In the genomic region with DNA sequence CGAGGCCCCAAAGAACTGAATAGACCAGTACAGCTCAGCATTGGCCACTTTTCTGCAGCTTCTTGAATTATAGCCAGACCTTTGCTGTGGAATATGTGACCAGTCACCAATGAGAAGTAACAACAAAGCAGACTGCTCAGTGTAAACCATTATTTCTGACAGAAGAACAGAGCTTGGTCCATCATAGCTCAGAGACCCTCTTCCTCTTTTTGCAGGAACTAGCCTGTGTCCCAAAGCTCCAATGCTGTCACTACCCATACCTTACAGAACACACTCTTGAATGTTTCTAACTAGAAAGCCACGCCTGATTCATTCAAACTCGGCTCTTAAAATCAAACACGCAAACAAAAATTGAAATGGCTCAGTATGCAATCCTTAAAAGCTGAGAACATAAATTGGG, we compare ENCODE assay signal across 24 mouse cellular contexts.
"Had no signal": no experiment of that assay in that cellular context is flagged by ENCODE, and none has a peak within 500 bp of the region (broad histone marks: within the 10 kb centered on the region; RNA-seq: fewer than 3 reads in every experiment).

No protein-coding gene starts in this region.

- H3K27ac ChIP-seq: heart, embryonic 13.5 days; heart, embryonic 15.5 days; hindbrain, embryonic 10.5 days; hindbrain, embryonic 12.5 days; hindbrain, embryonic 14.5 days; intestine, embryonic 15.5 days; layer of hippocampus, adult 2 months; limb, embryonic 13.5 days; limb, embryonic 15.5 days; liver, embryonic 12.5 days had no signal

- H3K36me3 ChIP-seq: heart, embryonic 13.5 days; heart, embryonic 15.5 days; hindbrain, embryonic 10.5 days; hindbrain, embryonic 12.5 days; intestine, embryonic 15.5 days; limb, embryonic 13.5 days; limb, embryonic 15.5 days; liver, embryonic 12.5 days had no signal

- DNase-seq: gastrocnemius, postnatal 14 days; gastrocnemius, postnatal 36 days; heart, adult 18-20 months; heart, postnatal 14 days; heart, postnatal 36 days; kidney, adult 18-20 months; kidney, adult 8-10 months; kidney, postnatal 10 days; kidney, postnatal 25 days; kidney, postnatal 4 days; left cerebral cortex, postnatal 4 days had no signal

- H3K4me3 ChIP-seq: heart, embryonic 13.5 days; heart, embryonic 15.5 days; hindbrain, embryonic 10.5 days; hindbrain, embryonic 12.5 days; intestine, embryonic 15.5 days; layer of hippocampus, adult 2 months; limb, embryonic 13.5 days; limb, embryonic 15.5 days; liver, embryonic 12.5 days had no signal

- H3K9me3 ChIP-seq: heart, embryonic 13.5 days; heart, embryonic 15.5 days; hindbrain, embryonic 10.5 days; hindbrain, embryonic 12.5 days; intestine, embryonic 15.5 days; limb, embryonic 13.5 days; limb, embryonic 15.5 days; liver, embryonic 12.5 days had no signal

- H3K27me3 ChIP-seq: heart, embryonic 13.5 days; heart, embryonic 15.5 days; hindbrain, embryonic 12.5 days; intestine, embryonic 15.5 days; limb, embryonic 13.5 days; limb, embryonic 15.5 days; liver, embryonic 12.5 days had no signal

- ATAC-seq: hindbrain, embryonic 16.5 days; inflammation-experienced regulatory T-cells, adult 6 months; intestine, embryonic 15.5 days; intestine, postnatal 0 days; liver, embryonic 12.5 days had no signal

- H3K4me1 ChIP-seq: hindbrain, embryonic 12.5 days; intestine, embryonic 15.5 days; limb, embryonic 15.5 days had no signal
